Mouse (Mus musculus) right cerebral cortex, postnatal 36 days (tissue): ENCODE data around the gene Trpt1.
A peak's percentile ranks its signal among the peaks of the same experiment; 100 is the strongest.

Experiments
- DNase-seq, 2 experiments: peaks; one replicate each; pipeline ENCODE4 v3.0.0; 2022; ENCODE audit warnings: low spot score in 2 of 2, mixed read lengths in 1 of 2

The Trpt1 gene

GRCm38 (mm10) chr19:6992011-6992858 is 3.7 kb upstream of the Trpt1 start, which contains the start of gene Dnajc4:
Gene Dnajc4 (minus strand): TSS chr19:6992572.
- DNase-seq = peak; percentile 93 to 97

- no peak for DNase-seq
Observed at GRCm38 (mm10) chr19:6993011-6993770, 2.7 kb upstream of the Trpt1 start.

GRCm38 (mm10) chr19:6994002-6994401 is 1.9 kb upstream of the Trpt1 start:
- DNase-seq = no peak

GRCm38 (mm10) chr19:6994489-6994888 is 1.4 kb upstream of the Trpt1 start:
- no peak for DNase-seq

- no peak for DNase-seq
Observed at GRCm38 (mm10) chr19:6995255-6995991, 508 bp upstream of the Trpt1 start.

- DNase-seq = no peak
Observed at GRCm38 (mm10) chr19:6997721-6998290, 1.9 kb downstream of the Trpt1 start.

GRCm38 (mm10) chr19:6999360-7000063 is 3.6 kb downstream of the Trpt1 start:
- no peak for DNase-seq

- DNase-seq = no peak
Observed at GRCm38 (mm10) chr19:7006892-7007593, 11.1 kb downstream of the Trpt1 start.

- no peak for DNase-seq
Observed at GRCm38 (mm10) chr19:7012426-7012825, 16.5 kb downstream of the Trpt1 start.

GRCm38 (mm10) chr19:7013984-7014383 is 18.1 kb downstream of the Trpt1 start:
- no peak for DNase-seq

- DNase-seq = no peak
Observed at GRCm38 (mm10) chr19:7014481-7015135, 18.7 kb downstream of the Trpt1 start.

GRCm38 (mm10) chr19:7017541-7018457 is 21.9 kb downstream of the Trpt1 start:
- no peak for DNase-seq

GRCm38 (mm10) chr19:7018546-7018945 is 22.6 kb downstream of the Trpt1 start:
- no peak for DNase-seq

GRCm38 (mm10) chr19:7019191-7019590 is 23.3 kb downstream of the Trpt1 start, which contains the start of gene Fermt3:
Gene Fermt3 (minus strand): TSS chr19:7019469.
- no peak for DNase-seq

GRCm38 (mm10) chr19:7020224-7020641 is 24.3 kb downstream of the Trpt1 start:
- DNase-seq = no peak

- peak; percentile 60 to 80 for DNase-seq
Observed at GRCm38 (mm10) chr19:7029531-7029930, 33.6 kb downstream of the Trpt1 start.

- no peak for DNase-seq
Observed at GRCm38 (mm10) chr19:7034006-7034405, 38.1 kb downstream of the Trpt1 start.

- peak in 1 of 2 experiments; percentile 45 for DNase-seq
Observed at GRCm38 (mm10) chr19:7039088-7039720, 43.3 kb downstream of the Trpt1 start.
